Mouse (Mus musculus): ENCODE measurements around the gene Dcps. TPM values are rescaled to one million over a fixed set of nuclear protein-coding genes. Genes with fewer than 3 reads are reported as not detected.

Dcps gene
- polyA plus RNA-seq, 1 experiment from 2014 or later, result 94.8 TPM

DNA sequence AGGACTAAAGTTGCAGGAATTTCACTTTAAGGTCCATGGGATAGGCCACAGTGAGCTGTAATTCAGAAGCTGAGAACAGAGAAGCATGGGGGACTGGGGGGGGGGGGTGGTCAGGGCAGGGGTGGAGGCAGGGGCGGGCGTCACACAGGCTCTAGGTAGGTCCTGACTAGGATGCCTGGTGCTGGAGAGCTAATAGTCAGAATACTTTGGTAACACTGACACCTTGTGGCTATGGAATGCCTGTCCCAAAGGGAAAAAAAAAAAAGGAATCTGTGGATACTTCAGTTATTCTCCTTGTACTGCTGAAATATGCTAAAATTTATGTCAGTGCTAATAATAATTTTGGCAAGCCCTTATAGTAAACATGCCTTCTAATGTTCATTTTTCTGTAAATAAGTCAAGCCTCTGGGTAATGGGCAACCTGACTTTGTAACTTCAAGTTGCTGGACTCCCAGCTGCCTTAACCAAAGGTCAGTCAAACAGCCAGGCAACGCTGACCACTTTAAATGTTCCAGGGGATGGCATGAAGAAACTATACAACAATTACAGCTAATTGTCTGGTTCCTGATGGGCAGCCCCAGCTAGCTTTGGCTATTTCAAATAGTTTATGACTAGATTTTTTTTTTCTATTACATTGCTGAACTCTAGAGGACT, 9.6 kb downstream of the Dcps start:
- H3K9ac ChIP-seq (ENCODE audit: low read length), result no peak overlapping the region
- ATAC-seq (peak; percentile 68), DNase-seq (ENCODE audit: low spot score) (peak; percentile 80)
- no peak overlapping the region for H3K4me3 ChIP-seq (ENCODE audit: low read depth, low read length)
- no peaks in the 10 kb centered on the region for H3K9me3 ChIP-seq (replicated peaks; ENCODE audit: control insufficient read depth, low read length)
- H3K36me3 ChIP-seq (ENCODE audit: control insufficient read depth, insufficient read depth, low read length), result peaks cover 17% of the 10 kb centered on the region
- 0 out of 2 replicates have a peak overlapping the region, but pooled peaks have one; percentile 49 for H3K27ac ChIP-seq (ENCODE audit: low read depth, low read length)
- H3K4me1 ChIP-seq (ENCODE audit: control insufficient read depth, insufficient read depth, low read length), result peaks cover 4% of the 10 kb centered on the region; the same call in 1 of the 2 replicates
- H3K27me3 ChIP-seq (replicated peaks; ENCODE audit: control insufficient read depth, insufficient read depth, low read length), result no peaks in the 10 kb centered on the region
- H3K4me2 ChIP-seq (ENCODE audit: low read length), result no peak overlapping the region
- WGBS, result 19% methylated on average over 2 of the region's 3 CpGs

DNA sequence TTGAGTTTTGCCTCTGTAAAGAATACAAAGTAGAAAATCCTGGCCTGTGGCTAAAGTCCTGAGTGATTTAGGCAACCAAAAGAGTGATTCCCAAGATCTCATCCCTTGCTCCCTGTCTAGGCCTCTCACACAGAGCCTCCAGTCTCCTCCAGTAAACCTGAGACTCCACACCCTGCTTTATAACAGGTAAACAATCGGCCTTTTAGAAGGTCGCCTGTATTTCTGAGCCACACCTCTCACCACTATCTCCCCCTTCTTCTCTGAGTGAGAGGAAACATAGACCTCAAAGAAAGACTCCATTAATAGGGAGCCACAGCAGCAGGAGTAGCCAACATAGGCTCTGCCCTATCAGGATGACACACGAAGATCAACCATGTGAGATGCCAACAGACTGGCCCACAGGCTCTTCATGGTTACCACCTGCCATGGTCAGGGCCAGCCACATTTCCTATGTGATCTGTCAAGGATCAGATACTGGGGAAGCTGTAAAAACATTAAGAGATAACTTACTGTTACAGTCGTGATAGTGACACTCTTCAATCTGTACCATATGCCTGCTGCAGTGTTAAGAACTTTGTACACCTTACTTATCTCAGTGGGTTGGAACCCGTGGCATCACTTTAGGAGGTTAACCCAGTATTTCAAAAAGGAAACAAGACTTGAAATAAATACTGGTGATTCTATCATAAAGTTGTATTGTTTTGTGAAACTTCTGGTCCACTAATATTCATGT, 11.6 kb downstream of the Dcps start:
- peaks cover 4% of the 10 kb centered on the region for H3K36me3 ChIP-seq (ENCODE audit: control insufficient read depth, insufficient read depth, low read length)
- DNase-seq (ENCODE audit: low spot score), result no peak
- no peak overlapping the region for H3K9ac ChIP-seq (ENCODE audit: low read length)
- no peak overlapping the region for H3K4me2 ChIP-seq (ENCODE audit: low read length)
- no peaks in the 10 kb centered on the region for H3K27me3 ChIP-seq (replicated peaks; ENCODE audit: control insufficient read depth, insufficient read depth, low read length)
- WGBS, result 85% methylated on average over 5 of the region's 5 CpGs
- no peaks in the 10 kb centered on the region for H3K9me3 ChIP-seq (replicated peaks; ENCODE audit: control insufficient read depth, low read length)
- H3K4me1 ChIP-seq (ENCODE audit: control insufficient read depth, insufficient read depth, low read length), result peaks cover 4% of the 10 kb centered on the region; the same call in 1 of the 2 replicates
- no peak overlapping the region for H3K4me3 ChIP-seq (ENCODE audit: low read depth, low read length)
- no peak overlapping the region for H3K27ac ChIP-seq (ENCODE audit: low read depth, low read length)
- ATAC-seq, result no peak

- no peaks in the 10 kb centered on the region for H3K9me3 ChIP-seq (replicated peaks; ENCODE audit: control insufficient read depth, low read length)
- no peak overlapping the region for H3K27ac ChIP-seq (ENCODE audit: low read depth, low read length)
- DNase-seq (ENCODE audit: low spot score) (no peak), ATAC-seq (no peak)
- no peak overlapping the region for H3K9ac ChIP-seq (ENCODE audit: low read length)
- no peak overlapping the region for H3K4me3 ChIP-seq (ENCODE audit: low read depth, low read length)
- H3K4me1 ChIP-seq (ENCODE audit: control insufficient read depth, insufficient read depth, low read length), result peaks cover 4% of the 10 kb centered on the region; the same call in 1 of the 2 replicates
- WGBS, result 91% methylated on average over 11 of the region's 11 CpGs
- H3K27me3 ChIP-seq (replicated peaks; ENCODE audit: control insufficient read depth, insufficient read depth, low read length), result no peaks in the 10 kb centered on the region
- H3K4me2 ChIP-seq (ENCODE audit: low read length), result no peak overlapping the region
- peaks cover 4% of the 10 kb centered on the region for H3K36me3 ChIP-seq (ENCODE audit: control insufficient read depth, insufficient read depth, low read length)
Observed at GRCm38 (mm10) chr9:35163011-35163690, 12.7 kb downstream of the Dcps start.

DNA sequence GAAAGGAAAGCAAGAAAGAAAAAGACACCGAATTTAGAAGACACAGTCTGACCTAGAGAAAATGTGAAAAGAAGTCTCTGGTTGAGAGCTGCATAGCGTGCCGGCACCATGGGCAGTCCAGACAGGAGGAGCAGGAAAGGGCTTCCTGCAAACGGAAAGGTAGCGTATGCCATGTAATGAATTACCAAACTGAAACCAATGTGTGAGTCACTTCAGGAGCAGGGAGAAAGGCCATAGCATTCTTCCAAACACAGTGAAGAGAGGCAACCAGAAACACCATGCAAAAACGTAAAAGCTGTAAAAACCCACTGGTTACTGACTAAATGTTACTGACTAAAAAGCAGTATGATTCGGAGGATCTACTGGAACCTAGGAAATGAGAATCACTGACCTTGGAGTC, 14.1 kb downstream of the Dcps start:
- no peak overlapping the region for H3K9ac ChIP-seq (ENCODE audit: low read length)
- no peaks in the 10 kb centered on the region for H3K27me3 ChIP-seq (replicated peaks; ENCODE audit: control insufficient read depth, insufficient read depth, low read length)
- ATAC-seq, result no peak
- H3K4me2 ChIP-seq (ENCODE audit: low read length), result no peak overlapping the region
- H3K27ac ChIP-seq (ENCODE audit: low read depth, low read length), result no peak overlapping the region
- H3K9me3 ChIP-seq (replicated peaks; ENCODE audit: control insufficient read depth, low read length), result no peaks in the 10 kb centered on the region
- no peaks in the 10 kb centered on the region for H3K4me1 ChIP-seq (ENCODE audit: control insufficient read depth, insufficient read depth, low read length)
- H3K36me3 ChIP-seq (ENCODE audit: control insufficient read depth, insufficient read depth, low read length), result peaks cover 4% of the 10 kb centered on the region
- no peak for DNase-seq (ENCODE audit: low spot score)
- 86% methylated on average over 7 of the region's 7 CpGs for WGBS
- no peak overlapping the region for H3K4me3 ChIP-seq (ENCODE audit: low read depth, low read length)

DNA sequence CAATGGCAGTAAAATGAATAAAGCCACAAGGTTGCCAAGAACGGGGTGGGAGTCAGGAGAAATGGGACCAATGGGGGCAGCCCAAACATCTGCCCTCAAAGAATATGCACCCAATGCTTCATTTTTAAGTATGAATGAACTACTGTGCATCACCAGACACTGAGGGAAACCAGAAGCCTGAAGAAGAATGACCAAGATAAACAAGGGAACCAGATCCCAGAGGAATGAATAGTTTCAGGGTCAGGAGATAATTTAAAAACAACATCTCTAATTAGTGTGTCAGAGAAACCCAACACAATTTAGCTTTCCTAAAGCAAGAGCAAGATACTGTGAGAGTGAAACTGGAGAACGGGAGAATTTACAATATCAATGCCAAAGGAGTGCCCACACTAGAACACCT, 15.2 kb downstream of the Dcps start:
- Histone ChIP-seq H3K9me3 (replicated peaks; ENCODE audit: control insufficient read depth, low read length) (no peaks in the 10 kb centered on the region), H3K4me2 (ENCODE audit: low read length) (no peak overlapping the region), H3K36me3 (ENCODE audit: control insufficient read depth, insufficient read depth, low read length) (peaks cover 4% of the 10 kb centered on the region), H3K4me3 (ENCODE audit: low read depth, low read length) (no peak overlapping the region), H3K9ac (ENCODE audit: low read length) (no peak overlapping the region), H3K27ac (ENCODE audit: low read depth, low read length) (no peak overlapping the region), H3K4me1 (ENCODE audit: control insufficient read depth, insufficient read depth, low read length) (no peaks in the 10 kb centered on the region), H3K27me3 (replicated peaks; ENCODE audit: control insufficient read depth, insufficient read depth, low read length) (no peaks in the 10 kb centered on the region)
- WGBS, result 75% methylated on average over 2 of the region's 2 CpGs
- DNase-seq (ENCODE audit: low spot score) (no peak), ATAC-seq (no peak)

DNA sequence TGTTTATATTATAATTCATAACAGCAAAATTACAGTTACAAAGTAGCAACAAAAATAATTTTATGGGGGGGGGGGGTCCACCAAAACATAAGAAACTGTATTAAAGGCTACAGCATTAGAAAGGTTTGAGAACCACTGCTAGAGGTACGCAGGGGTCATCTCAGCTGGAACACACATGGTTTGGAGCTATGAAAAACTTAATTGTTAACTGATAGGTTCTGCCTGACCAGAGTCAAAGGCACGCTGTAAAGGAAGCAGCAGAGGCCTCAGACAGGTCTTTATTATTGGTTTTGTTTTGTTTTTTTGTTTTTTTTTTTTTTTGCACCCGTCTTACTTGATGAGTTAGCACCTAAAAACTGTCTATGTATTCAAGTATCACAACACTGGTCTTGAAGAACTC, 17.4 kb downstream of the Dcps start:
- H3K36me3 ChIP-seq (ENCODE audit: control insufficient read depth, insufficient read depth, low read length), result peaks cover 4% of the 10 kb centered on the region
- WGBS, result 79% methylated on average over 3 of the region's 3 CpGs
- H3K4me3 ChIP-seq (ENCODE audit: low read depth, low read length), result no peak overlapping the region
- no peak overlapping the region for H3K27ac ChIP-seq (ENCODE audit: low read depth, low read length)
- H3K9me3 ChIP-seq (replicated peaks; ENCODE audit: control insufficient read depth, low read length), result no peaks in the 10 kb centered on the region
- no peak overlapping the region for H3K9ac ChIP-seq (ENCODE audit: low read length)
- H3K4me2 ChIP-seq (ENCODE audit: low read length), result no peak overlapping the region
- no peaks in the 10 kb centered on the region for H3K4me1 ChIP-seq (ENCODE audit: control insufficient read depth, insufficient read depth, low read length)
- H3K27me3 ChIP-seq (replicated peaks; ENCODE audit: control insufficient read depth, insufficient read depth, low read length), result no peaks in the 10 kb centered on the region
- no peak for ATAC-seq
- DNase-seq (ENCODE audit: low spot score), result no peak

- Histone ChIP-seq H3K4me3 (ENCODE audit: low read depth, low read length) (no peak overlapping the region), H3K36me3 (ENCODE audit: control insufficient read depth, insufficient read depth, low read length) (no peaks in the 10 kb centered on the region; the same call in 1 of the 2 replicates), H3K9ac (ENCODE audit: low read length) (no peak overlapping the region), H3K27ac (ENCODE audit: low read depth, low read length) (no peak overlapping the region), H3K27me3 (replicated peaks; ENCODE audit: control insufficient read depth, insufficient read depth, low read length) (no peaks in the 10 kb centered on the region), H3K9me3 (replicated peaks; ENCODE audit: control insufficient read depth, low read length) (no peaks in the 10 kb centered on the region), H3K4me1 (ENCODE audit: control insufficient read depth, insufficient read depth, low read length) (no peaks in the 10 kb centered on the region), H3K4me2 (ENCODE audit: low read length) (no peak overlapping the region)
- DNase-seq (ENCODE audit: low spot score) (no peak), ATAC-seq (no peak)
- WGBS, result 89% methylated on average over 4 of the region's 4 CpGs
Observed at GRCm38 (mm10) chr9:35156862-35157261, 19.0 kb downstream of the Dcps start.

DNA sequence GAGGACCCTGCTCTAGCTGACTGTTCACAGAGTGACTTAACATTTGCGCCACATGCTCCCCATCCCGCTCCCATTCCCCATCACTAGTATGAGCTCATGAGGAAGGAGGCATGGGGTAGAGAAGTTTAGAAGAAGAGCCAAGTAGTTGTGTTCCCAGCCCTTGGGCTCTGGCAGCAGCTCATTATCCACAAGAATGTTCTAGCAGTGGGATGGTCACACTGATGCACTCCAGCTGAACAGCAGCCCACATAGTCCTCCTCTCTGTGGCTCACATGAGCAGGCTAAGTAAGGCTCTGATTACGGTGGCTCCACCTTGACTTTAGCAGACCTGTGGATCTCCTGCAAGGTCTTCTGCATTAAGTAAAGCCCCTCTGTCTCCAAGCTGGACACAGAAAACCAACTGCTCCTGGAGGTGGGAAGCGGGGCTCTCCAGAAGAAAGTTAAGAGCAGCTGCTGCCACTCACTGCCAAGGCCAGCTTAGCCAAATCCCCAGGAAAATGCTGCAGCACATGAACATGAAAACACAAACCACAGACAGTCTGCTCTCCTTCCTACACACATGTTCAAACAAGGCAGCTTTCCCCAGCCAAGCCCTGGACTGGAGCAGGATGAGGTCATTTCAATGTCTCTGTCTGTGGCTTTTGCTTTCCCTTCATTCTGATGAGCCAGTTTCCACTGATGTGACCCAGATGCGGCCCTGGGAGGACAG, 19.7 kb downstream of the Dcps start:
- Histone ChIP-seq H3K9me3 (replicated peaks; ENCODE audit: control insufficient read depth, low read length) (no peaks in the 10 kb centered on the region), H3K4me2 (ENCODE audit: low read length) (no peak overlapping the region), H3K27me3 (replicated peaks; ENCODE audit: control insufficient read depth, insufficient read depth, low read length) (no peaks in the 10 kb centered on the region), H3K4me3 (ENCODE audit: low read depth, low read length) (no peak overlapping the region), H3K4me1 (ENCODE audit: control insufficient read depth, insufficient read depth, low read length) (no peaks in the 10 kb centered on the region), H3K9ac (ENCODE audit: low read length) (no peak overlapping the region), H3K27ac (ENCODE audit: low read depth, low read length) (no peak overlapping the region), H3K36me3 (ENCODE audit: control insufficient read depth, insufficient read depth, low read length) (no peaks in the 10 kb centered on the region)
- DNase-seq (ENCODE audit: low spot score) (no peak), ATAC-seq (no peak)
- 94% methylated on average over 5 of the region's 5 CpGs for WGBS
